Mouse (Mus musculus) A20 (cell line): ENCODE measurements at regions not wholly inside any gene's neighbourhood (a gene's known extent, or its start where the extent isn't known, plus 50 kb on each side); places are given as distances from the start of the nearest gene placed in this dataset.
A peak's percentile ranks its signal among the peaks of the same experiment; 100 is the strongest.
"Not testable (repeated sequence)": the region's sequence is repeated elsewhere in the genome, so short reads cannot be mapped to it uniquely, and the experiment has no call there.

Experiments
- DNase-seq: peaks from one replicate; pipeline ENCODE4 v3.0.0-alpha.2; 2011; ENCODE audit warnings: low read depth, low spot score

- DNase-seq: no peak
Observed at GRCm38 (mm10) chr14:46594151-46594550, 166.2 kb upstream of the Cdkn3 start.

DNA sequence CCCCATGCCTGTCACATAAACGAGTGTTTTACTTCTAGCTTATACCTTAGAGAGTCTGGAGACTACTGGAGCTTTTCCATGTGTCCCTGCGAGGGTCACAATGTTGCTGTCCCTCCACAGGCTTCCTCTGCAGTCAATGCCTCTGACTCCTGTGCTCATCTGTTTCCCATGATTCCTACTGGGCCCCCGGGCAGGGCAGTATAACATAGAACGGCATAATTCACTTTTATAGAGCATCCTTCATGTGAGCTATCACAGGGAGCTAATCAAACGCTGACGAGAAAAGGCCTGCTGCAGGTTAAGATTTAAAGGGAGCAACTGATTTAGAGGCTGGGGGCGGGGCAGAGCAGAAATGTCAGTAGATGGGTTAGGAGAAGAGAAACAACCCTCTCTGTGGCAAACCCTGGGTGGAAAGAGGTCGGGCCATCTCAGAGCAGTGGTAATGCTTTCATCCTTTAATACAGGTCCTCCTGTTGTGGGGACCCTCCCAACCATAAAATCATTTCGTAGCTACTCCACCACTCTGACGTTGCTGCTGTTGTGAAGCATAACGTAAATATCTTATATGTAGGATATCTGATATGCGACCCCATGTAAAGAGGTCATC, 168.5 kb upstream of the Cdkn3 start:
- no peak for DNase-seq

GRCm38 (mm10) chr14:46591211-46591610, 169.1 kb upstream of the Cdkn3 start:
- no peak for DNase-seq

GRCm38 (mm10) chr14:46586093-46586492, 174.2 kb upstream of the Cdkn3 start:
- DNase-seq: no peak

DNA sequence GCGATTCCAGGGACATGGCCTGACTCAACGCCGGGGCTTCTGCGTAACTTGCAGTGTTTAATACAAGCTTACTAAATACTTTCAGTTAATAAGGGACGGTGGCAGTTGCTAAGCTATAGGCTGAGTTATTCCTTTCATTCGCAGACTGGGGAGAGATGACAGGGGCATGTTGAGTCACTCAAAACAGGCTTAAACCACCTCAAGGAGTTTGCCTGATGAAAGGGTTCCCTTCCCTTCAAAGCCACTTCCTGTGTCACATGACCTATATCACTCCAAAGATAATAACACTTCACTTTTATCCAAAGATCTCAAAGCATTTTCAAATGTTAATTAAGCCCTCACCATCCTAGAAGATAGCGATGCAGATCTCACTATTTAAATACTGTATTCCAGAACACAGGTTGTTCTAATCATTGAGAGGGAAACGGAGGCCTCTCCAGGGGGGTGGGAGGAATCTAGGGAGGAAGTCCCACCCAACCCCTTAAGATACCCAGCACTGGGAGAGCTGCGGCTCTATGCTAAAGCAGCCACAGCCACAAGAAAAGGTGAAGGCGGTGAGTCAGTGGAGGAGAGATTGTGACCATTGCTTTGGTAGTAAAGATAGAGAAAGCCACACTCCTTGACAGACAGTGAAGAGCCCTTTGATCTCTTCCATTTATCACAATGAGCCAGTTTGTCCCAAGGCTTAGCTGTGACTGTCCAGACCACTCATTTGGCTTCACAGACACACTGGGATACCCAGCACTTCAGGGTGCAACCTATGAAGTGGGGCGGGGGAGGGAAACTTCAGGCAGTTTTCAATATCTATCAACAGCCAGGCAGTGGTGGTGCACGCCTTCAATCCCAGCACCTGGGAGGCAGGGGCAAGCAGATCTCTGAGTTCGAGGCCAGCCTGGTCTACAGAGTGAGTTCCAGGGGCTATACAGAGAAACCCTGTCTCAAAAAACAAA, 182.0 kb upstream of the Cdkn3 start:
- no peak for DNase-seq

- DNase-seq: no peak
Observed at GRCm38 (mm10) chr14:46575889-46576288, 184.5 kb upstream of the Cdkn3 start.

DNA sequence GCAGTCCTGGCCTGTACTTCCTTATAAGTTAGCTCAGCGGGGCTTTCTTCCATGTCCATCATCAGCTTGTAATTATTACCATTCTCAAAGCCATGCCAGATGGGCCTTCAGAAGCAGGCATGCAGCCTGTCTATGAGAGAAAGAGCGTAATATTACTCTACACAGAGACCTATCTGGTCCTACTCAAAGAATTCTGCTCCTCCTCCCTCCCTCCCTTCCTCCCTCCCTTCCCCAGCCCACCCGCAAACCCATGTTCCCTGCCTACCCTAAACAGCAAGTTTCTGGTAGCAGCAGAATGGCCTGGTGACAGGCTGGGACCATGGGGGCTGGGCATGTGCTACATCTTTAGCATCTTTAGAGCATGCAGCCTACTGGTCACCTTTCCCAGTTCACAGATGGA, 184.9 kb upstream of the Cdkn3 start:
- DNase-seq: no peak

- no peak for DNase-seq
Observed at GRCm38 (mm10) chr14:46573401-46573800, 182.9 kb upstream of the Bmp4 start.

- DNase-seq: not testable (repeated sequence)
Observed at GRCm38 (mm10) chr14:46572972-46573371, 182.5 kb upstream of the Bmp4 start.

DNA sequence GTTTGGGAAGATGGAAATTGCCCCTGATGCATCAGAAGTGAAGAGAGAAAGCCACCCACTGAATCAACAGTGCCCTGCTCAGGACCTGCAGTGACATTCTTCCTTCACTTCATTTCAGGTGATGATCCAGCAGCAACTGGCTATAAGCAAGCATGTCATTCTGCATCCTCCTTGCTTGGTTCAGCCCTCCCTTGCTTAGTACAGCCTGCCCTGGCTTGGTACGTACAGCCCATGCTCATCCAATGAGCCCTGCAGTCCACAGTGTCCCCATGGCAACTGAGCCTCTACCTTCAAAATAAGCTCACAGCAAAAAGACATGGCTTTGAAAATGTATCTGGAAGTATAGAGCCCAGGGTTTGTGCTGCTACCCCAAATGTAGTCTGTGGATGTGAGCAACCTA, 181.4 kb upstream of the Bmp4 start:
- no peak for DNase-seq

GRCm38 (mm10) chr14:46569273-46569672, 178.8 kb upstream of the Bmp4 start:
- no peak for DNase-seq

GRCm38 (mm10) chr14:46567411-46567780, 176.9 kb upstream of the Bmp4 start:
- DNase-seq: no peak

DNA sequence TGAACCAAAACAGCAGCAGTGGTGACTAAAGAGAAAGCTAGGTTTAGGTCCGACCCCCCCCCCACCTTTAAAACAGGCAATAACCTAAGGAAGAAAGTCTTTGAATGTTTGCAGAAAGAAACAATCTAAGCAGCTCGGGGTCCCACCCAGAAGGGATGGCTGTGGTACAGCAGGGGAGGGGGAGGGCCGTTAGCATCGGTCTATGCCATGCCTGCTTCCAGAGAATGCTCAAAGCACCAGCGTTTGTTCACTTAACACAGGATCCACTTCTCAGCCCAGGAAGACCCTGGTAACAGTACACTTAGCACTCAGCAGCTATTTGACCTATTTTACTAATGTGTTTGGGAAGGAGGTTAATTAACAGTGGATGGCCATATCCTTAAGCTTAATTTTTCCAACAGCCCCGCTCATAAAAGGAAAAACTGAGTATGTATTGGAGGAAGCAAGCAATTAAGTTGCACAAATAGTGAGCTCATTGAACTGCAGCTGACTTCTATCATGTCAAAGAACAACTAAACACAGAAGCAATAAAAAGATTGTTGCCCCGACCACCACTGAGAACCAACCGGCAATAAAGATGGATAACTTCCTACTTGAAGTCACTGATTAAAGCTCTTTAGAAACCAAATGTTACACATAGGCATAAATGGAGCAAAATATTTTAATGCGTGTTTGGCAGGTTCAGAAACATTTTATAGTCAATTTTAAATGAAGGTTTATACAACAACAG, 176.4 kb upstream of the Bmp4 start:
- DNase-seq: no peak

DNA sequence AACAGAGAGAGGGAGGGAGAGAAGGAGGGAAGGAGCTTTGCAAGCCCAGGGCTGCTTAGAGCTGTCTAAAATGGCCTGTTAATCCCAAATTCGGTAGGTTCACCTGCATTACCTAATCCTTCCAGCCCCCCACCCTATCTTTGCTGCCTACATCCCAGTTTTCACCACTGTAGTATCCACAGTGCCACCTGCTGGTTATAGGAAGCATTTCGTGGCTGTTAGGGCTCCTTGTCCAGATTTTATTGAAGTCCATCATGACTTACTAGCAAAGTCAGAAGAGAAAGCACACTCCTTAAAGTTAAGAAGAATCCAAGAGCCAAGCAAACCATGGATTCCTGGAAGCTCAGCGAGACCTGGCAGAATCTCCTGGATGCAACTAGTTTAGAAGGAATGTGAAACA, 174.5 kb upstream of the Bmp4 start:
- peak; percentile 1 for DNase-seq

DNA sequence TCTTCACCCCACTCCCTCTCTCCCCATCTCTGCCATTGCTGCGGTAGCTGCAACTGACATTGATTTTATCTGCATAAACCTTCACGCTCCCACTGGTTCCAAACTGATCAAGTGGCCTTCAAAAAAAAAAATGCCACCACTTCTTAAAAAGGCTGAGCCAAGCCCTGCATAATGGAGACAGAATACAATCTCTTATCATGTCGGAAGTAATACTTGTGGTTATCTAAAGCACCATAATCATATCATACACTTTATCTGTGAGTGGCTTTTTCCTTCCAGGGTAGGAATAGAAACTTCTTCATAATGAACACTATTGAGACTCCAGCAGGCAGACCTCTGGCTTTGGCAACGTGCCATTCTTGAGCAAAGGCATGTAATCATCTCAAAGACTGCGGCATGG, 171.5 kb upstream of the Bmp4 start:
- no peak for DNase-seq

GRCm38 (mm10) chr14:46553239-46553638, 162.8 kb upstream of the Bmp4 start:
- DNase-seq: no peak

DNA sequence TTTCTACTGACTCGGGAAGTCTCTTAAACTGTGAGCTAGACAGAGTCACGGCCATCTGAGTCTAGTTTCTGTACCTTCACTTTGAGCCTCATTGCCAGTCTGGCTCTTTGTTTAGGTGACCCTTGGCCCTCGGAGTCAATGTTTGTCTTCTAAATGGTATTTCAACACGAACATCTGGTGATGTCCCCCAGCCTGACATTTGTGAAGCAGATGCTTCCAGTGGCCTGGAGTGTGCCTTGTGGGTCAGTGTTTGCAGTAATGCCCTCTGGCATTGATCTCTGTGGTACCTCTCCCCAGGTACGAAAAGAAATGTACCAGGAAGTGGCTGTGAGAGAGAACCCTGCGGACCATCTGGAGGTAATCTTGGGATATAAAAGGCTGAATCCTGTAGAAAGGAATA, 155.7 kb upstream of the Bmp4 start:
- DNase-seq: no peak

DNA sequence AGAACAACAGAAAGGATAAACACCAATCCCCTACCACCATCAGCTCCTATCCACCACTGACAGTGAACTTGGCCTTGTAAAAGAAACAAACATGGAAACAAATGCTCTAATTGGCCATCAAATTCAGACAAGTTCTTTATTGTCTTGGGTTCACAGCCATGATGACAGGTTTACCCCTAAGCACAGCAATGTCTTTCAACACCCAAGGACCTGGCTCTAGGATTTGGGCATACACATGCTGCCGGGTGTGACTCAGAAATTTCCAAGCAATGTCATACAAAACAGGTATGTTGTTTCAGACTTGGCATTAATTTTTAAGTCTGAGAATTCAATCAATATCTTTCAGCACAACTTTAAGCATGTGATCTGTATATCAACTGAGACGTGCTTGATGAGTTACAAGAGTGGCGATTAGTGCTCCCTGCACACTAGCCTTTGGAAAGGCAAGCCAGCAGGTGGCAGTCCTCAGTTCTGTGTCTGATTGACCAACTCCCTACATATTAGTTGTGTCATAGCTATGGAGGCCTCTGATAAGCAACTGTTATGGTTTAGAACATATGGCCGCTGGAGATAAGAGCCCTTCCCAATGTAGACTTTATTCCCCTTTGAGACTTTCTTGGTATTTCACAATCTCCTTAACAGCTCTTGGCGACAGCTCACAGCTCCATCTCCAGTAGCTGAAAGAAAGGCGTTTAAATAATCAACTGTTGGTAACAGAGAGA, 149.2 kb upstream of the Bmp4 start:
- no peak for DNase-seq

DNA sequence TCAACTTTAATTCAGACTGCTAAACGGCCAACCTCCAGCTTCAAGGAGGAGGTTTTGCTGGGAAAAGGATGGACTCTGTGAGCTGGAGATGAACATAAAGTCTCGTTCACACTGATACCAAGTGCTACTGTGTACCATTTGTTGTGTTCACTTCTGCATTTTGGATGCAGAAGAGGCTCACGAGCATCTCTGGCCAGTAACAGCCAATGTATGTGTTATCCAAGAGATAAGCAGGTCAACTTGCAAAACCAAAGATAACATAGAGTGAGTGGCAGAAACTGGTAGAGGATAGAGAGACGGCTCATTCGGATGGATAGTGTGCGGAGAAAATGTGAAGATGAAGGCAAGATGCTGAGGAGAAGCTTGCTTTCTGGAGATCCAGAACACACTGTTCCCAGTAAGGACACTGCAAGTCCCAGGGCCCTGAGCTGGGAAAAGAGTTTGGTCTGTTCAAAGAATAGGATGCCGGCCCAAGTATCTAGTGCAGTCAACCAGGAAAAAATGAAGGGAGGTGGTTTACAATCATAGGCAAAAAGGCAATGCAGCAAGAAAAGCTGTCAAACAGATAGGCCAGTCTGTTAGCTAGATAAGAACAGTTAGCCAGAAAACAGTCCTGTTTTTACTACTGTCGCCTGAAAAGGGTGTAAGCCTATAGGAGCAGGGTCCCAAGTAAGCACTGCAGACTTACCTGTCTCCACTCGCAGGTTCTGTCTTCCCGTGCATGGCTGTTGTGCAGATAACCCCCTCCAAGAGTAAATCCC, 145.7 kb upstream of the Bmp4 start:
- no peak for DNase-seq

DNA sequence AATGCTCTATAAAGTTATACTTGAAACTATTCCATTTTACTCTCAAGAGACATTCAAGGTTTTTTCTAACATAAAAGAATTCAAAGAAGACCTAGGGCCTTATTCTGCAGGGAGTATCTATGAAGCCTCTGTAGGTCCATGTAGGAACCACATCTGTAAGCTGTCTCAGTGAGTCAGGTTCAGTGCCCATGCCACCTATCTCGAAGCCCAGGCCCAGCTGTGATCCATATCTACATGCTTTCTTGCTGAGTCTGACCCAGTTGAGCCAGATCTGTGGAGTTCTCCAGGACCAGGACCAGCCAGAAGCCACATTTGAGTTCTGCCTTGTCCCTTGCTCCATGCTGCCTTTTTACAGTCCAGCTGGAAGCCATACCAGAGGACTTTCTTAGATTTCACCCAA, 142.2 kb upstream of the Bmp4 start:
- DNase-seq: no peak

DNA sequence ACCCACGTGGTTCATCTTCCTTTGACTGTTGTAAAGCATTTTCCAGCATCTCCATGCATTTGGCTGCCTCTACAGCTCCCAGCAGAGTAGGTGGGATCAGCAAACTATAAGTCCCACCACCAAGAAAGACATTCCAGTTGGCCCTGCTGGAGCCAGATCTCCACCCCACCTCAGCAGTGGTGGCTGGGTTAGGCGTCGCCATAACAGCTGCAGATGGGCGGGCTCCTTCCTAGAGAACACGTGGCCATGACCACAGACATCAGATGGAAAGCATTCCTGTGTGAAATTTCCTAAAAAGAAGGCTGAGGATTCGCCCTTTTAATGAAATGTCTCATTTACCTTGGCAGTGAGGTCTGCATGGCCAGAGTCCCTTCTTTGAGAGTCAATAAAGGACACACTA, 140.0 kb upstream of the Bmp4 start:
- no peak for DNase-seq
